8 mouse cellular contexts compared by ENCODE assay signal in genomic region chr10:99203577-99204487, GRCm38 (mm10). TPM values are rescaled to one million over a fixed set of nuclear protein-coding genes. Genes with fewer than 3 reads are reported as not detected.
A peak's percentile ranks its signal among the peaks of the same experiment; 100 is the strongest.
DNase-seq lines count a peak whose midpoint lies in the region; ATAC-seq and TF ChIP-seq lines count a peak whose summit lies in the region.

No protein-coding gene starts in this region.

- H3K36me3 ChIP-seq in embryonic facial prominence, embryonic 14.5 days (ENCODE audit: control insufficient read depth, insufficient read depth, low read length): no peaks in the 10 kb centered on the region
- H3K36me3 ChIP-seq in hindbrain, embryonic 10.5 days: peaks cover 5% of the 10 kb centered on the region; the same call in 1 of the 2 replicates
- H3K36me3 ChIP-seq in midbrain, postnatal 0 days (ENCODE audit: insufficient read depth, low read length): no peaks in the 10 kb centered on the region

- H3K27me3 ChIP-seq in embryonic facial prominence, embryonic 14.5 days (replicated peaks; ENCODE audit: control insufficient read depth, insufficient read depth, low read length): no peaks in the 10 kb centered on the region
- H3K27me3 ChIP-seq in hindbrain, embryonic 10.5 days (ENCODE audit: insufficient read depth, poor library complexity, severe bottlenecking): no peaks in the 10 kb centered on the region
- no peaks in the 10 kb centered on the region for H3K27me3 ChIP-seq in midbrain, postnatal 0 days (ENCODE audit: insufficient read depth, low read length)

- ATAC-seq in embryonic facial prominence, embryonic 14.5 days (ENCODE audit: low read depth): peak; percentile 85
- ATAC-seq in midbrain, postnatal 0 days (ENCODE audit: low FRiP score): peak; percentile 69; the same call in 1 of the 2 replicates

- H3K4me1 ChIP-seq in embryonic facial prominence, embryonic 14.5 days (ENCODE audit: control insufficient read depth, insufficient read depth, low read length): peaks cover 5% of the 10 kb centered on the region; the same call in 1 of the 2 replicates
- H3K4me1 ChIP-seq in hindbrain, embryonic 10.5 days (replicated peaks): peaks cover 45% of the 10 kb centered on the region
- H3K4me1 ChIP-seq in midbrain, postnatal 0 days (ENCODE audit: insufficient read depth, low read length): no peaks in the 10 kb centered on the region

- no peaks in the 10 kb centered on the region for H3K9me3 ChIP-seq in embryonic facial prominence, embryonic 14.5 days (ENCODE audit: control insufficient read depth, low read length)
- H3K9me3 ChIP-seq in hindbrain, embryonic 10.5 days: no peaks in the 10 kb centered on the region
- H3K9me3 ChIP-seq in midbrain, postnatal 0 days (ENCODE audit: low read length): no peaks in the 10 kb centered on the region

- peak; percentile 46 for DNase-seq in kidney, adult 18-20 months
- DNase-seq in kidney, adult 11 months: no peak
- peak; percentile 82 for DNase-seq in embryonic facial prominence, embryonic 14.5 days (ENCODE audit: low spot score)
- peak; percentile 46 for DNase-seq in hindbrain, embryonic 10.5 days (ENCODE audit: low spot score)
- DNase-seq in liver: peak; percentile 23
- DNase-seq in midbrain, postnatal 0 days (ENCODE audit: low spot score): peak; percentile 18
- no peak for DNase-seq in adipocyte (ENCODE audit: low spot score)
- DNase-seq in right cerebral cortex, adult 18-20 months: no peak

- H3K9ac ChIP-seq in embryonic facial prominence, embryonic 14.5 days (ENCODE audit: low read depth, low read length): peak overlapping the region; percentile 55
- H3K9ac ChIP-seq in midbrain, postnatal 0 days (replicated peaks; ENCODE audit: low read length, poor library complexity, severe bottlenecking): peak overlapping the region; percentile 42

- peak overlapping the region; percentile 29 for H3K4me3 ChIP-seq in embryonic facial prominence, embryonic 14.5 days (ENCODE audit: low read depth, low read length)
- peak overlapping the region; percentile 50 for H3K4me3 ChIP-seq in hindbrain, embryonic 10.5 days
- peak overlapping the region; percentile 18 for H3K4me3 ChIP-seq in midbrain, postnatal 0 days (ENCODE audit: low read depth, low read length)

- TF ChIP-seq CTCF in midbrain, postnatal 0 days (IDR thresholded peaks at IDR 0.05): no peak

- H3K4me2 ChIP-seq in embryonic facial prominence, embryonic 14.5 days (ENCODE audit: low read depth, low read length): peak overlapping the region; percentile 61
- H3K4me2 ChIP-seq in midbrain, postnatal 0 days (ENCODE audit: low read depth, low read length, poor library complexity, severe bottlenecking): peak overlapping the region; percentile 52

- peak overlapping the region; percentile 77 for H3K27ac ChIP-seq in embryonic facial prominence, embryonic 14.5 days (replicated peaks; ENCODE audit: low read depth, low read length)
- H3K27ac ChIP-seq in hindbrain, embryonic 10.5 days: peak overlapping the region; percentile 88
- H3K27ac ChIP-seq in midbrain, postnatal 0 days (ENCODE audit: low read depth, low read length): peak overlapping the region; percentile 47

- WGBS in embryonic facial prominence, embryonic 14.5 days: 2% methylated on average over 29 of the region's 29 CpGs
- 1% methylated on average over 29 of the region's 29 CpGs for WGBS in hindbrain, embryonic 10.5 days
- 6% methylated on average over 29 of the region's 29 CpGs for WGBS in midbrain, postnatal 0 days

RNA-seq across cellular contexts. Expression of gene Dusp6, which starts 59.2 kb away (rescaled TPM):
- polyA plus RNA-seq in embryonic facial prominence, embryonic 14.5 days (2014; fragmentation: Nextera tagmentation; extraction: Ambion mirVana): 65.2 and 79.7 TPM in 2 replicates
- 38.2 and 63.0 TPM in 2 replicates for polyA plus RNA-seq in hindbrain, embryonic 10.5 days (2016; fragmentation: Nextera tagmentation; extraction: Ambion mirVana)
- total RNA-seq in midbrain, postnatal 0 days (2014; rRNA removed): 47.7 and 52.1 TPM in 2 replicates
- 23.5 and 25.4 TPM in 2 replicates for polyA plus RNA-seq in midbrain, postnatal 0 days (2015; fragmentation: Nextera tagmentation; extraction: Ambion mirVana)

Comparison
In these comparisons a context has a peak if more than half of its experiments do, and no peak if none do; other contexts are left out.
1. DNase-seq: peak in kidney, adult 18-20 months (single experiment), embryonic facial prominence, embryonic 14.5 days (single experiment), hindbrain, embryonic 10.5 days (single experiment), liver (single experiment) and midbrain, postnatal 0 days (single experiment); none in kidney, adult 11 months (single experiment), adipocyte (single experiment) and right cerebral cortex, adult 18-20 months (single experiment).
2. Peak in every context shown above with its lines, with median percentiles within 50 percentile points of each other: H3K27ac ChIP-seq and H3K4me3 ChIP-seq.